Mouse (Mus musculus): ENCODE results near the gene Comp.

The Comp gene

DNA sequence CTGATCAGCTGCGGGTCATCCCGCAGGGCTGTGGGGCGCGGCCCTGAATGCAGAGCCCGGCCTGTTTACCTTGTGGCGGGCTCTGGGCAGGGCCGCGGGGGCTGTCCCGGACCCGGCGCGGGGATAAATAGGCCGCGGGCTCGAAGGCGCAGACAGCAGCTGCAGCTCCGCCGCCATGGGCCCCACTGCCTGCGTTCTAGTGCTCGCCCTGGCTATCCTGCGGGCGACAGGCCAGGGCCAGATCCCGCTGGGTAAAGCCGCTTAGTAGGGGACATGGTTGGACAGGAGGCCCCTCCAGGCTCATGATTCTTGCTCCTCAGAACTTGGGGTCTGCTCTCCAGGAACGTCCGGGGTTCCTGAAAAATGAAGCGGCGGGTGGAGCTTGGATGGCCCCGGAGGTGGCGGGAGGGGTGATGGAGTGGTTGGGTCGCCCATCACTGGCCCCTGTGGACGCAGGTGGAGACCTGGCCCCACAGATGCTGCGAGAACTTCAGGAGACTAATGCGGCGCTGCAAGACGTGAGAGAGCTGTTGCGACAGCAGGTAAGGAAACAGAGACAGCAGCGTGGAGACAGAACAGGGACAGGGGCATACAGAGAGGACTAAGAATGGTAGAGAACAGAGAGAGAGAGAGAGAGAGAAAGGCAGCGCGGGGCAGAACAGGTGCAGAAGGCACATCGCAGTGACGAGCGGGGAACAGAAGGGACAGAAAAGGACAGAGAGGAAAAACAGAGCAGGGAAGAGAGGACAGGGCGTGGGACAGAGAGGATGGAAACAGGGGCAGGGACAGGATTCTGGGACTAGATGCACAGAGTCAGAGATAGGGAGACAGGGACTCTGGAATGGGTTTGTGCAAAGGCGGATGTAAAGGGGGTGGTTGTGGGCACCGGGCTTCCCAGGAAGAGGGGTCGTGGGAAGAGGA is at the start of gene Comp:
Gene Comp (plus strand): TSS at position 162 of the 921 bp plus-strand sequence.
- DNase-seq (ENCODE audit: low spot score): no peak

DNA sequence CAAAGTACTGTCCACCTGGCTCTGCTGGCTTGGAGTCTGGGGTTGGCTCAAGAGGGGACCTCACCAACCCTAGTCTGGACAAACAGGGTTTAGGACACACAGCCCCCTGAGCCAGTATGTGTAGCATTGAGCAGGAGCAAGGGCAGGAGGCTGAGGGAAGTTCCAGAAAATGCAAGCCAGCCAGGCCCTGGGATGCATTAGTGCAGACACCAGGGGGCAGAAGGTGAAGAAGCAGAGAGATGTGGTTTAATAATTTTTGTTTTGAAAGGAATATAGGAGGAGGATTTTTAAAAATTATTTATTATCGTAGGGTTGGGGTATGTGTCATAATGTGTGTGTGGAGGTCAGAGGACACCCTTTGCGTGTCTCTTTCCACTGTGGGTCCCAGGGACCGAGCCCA is 49.6 kb upstream of the Comp start:
- DNase-seq (ENCODE audit: low spot score): no peak

- DNase-seq (ENCODE audit: low spot score): no peak
Measured at GRCm38 (mm10) chr8:70327512-70327911, 45.8 kb upstream of the Comp start.

DNA sequence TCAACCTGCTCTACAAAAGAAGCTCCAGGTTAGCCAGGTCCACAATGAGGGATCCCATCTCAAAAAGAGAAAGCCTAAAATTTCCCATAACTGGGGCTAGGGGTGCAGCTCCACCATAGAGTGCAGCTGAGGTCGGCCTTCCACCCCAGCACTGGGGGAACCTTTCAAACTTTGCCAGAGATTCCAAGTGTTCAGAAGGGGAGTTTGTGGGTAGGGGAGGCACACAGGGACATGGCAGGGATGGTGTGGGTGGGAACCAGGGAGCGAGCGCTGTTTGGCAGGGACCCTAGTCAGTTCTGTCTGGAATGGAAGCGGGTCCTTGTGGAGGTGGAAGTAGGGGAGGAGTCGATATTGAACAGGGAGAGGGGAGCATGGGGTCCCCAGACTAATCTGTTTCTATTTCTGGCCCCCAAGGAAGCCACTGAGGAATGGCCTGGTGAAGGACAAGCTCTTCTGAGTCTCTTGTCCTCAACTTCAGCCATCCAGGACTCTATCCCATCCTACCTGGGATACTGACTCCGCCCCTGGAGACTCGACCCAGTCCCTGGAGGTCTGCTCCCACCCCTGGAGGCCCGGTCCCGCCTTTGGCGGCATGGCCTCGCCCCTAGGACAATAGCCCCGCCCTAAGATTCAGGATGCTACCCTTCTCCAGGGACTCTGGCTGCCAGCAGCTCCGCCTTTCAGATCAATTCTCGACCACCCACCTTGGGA is 44.1 kb upstream of the Comp start, which contains the start of gene Gdf1:
Gene Gdf1 (plus strand): TSS at position 694 of the 711 bp plus-strand sequence.
- no peak for DNase-seq (ENCODE audit: low spot score)

DNA sequence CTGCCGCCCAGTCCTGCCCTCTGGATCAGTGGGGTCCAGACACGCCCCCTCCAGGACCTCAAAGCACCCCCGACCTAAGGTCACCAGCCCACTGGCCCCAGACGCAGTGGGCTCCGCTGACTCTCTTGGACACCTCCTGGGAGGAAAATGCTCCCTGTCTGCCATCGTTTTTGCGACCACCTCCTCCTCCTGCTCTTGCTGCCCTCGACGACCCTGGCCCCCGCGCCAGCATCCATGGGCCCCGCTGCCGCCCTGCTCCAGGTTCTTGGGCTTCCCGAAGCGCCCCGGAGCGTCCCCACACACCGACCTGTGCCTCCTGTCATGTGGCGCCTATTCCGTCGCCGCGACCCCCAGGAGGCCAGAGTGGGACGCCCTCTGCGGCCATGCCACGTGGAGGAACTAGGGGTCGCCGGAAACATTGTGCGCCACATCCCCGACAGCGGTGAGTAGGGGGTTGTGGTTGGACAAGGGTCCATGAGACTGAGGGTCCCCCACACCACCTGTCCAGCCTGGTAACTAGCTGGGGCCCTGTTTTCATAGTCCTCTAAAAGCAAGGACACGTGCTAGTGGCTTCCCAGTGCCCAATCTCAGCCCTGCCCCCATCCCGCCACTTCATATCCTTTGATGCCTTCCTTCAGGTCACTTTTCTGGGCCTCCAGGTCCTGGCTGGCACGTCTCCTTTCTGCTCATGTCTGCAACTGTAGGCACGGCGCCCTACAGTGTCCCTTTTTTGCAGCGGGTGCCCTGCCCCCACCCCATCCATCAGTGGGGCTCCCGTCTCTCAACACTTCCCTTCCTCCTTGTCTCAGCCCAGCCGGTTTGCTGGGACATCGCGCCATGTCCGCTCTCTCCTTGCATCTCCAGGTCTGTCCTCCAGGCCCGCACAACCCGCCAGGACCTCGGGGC is 43.3 kb upstream of the Comp start:
- no peak for DNase-seq (ENCODE audit: low spot score)

DNA sequence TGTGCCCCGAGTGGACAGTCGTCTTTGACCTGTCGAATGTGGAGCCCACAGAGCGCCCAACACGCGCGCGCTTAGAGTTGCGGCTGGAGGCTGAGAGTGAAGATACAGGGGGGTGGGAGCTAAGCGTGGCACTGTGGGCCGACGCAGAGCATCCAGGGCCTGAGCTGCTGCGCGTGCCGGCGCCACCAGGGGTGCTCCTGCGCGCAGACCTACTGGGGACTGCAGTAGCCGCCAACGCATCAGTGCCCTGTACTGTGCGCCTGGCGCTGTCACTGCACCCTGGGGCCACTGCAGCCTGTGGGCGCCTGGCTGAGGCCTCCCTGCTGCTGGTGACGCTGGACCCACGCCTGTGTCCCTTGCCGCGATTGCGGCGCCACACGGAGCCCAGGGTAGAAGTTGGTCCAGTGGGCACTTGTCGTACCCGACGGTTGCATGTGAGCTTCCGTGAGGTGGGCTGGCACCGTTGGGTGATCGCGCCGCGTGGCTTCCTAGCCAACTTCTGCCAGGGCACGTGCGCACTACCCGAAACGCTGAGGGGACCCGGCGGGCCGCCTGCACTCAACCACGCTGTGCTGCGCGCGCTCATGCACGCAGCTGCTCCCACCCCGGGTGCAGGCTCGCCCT is 42.5 kb upstream of the Comp start:
- DNase-seq (ENCODE audit: low spot score): no peak

- DNase-seq (ENCODE audit: low spot score): no peak
Measured at GRCm38 (mm10) chr8:70331526-70331925, 41.8 kb upstream of the Comp start.

GRCm38 (mm10) chr8:70332070-70332877 is 41.1 kb upstream of the Comp start:
- no peak for DNase-seq (ENCODE audit: low spot score)

GRCm38 (mm10) chr8:70332878-70333202 is 40.5 kb upstream of the Comp start:
- no peak for DNase-seq (ENCODE audit: low spot score)

GRCm38 (mm10) chr8:70338931-70339330 is 34.4 kb upstream of the Comp start:
- DNase-seq (ENCODE audit: low spot score): no peak

DNA sequence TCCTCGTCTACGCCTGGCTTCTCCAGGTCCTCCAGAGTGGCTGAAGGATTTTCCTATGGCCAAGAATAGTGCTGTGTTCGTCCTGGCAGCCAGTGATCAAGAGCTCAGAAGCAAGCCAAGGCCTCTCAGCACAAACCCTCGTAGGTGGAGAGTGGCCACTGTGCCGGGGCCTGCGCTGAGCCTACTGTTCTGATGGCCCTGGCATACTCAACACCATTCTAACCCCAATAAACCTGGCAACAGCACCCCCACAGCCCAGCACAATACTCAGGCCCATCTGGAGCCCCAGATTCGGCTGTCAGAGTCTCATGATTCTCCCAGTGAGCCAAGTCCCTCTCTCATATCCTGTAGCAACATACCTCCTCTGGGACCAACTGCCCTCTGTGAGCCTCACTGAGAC is 32.7 kb upstream of the Comp start:
- no peak for DNase-seq (ENCODE audit: low spot score)

DNA sequence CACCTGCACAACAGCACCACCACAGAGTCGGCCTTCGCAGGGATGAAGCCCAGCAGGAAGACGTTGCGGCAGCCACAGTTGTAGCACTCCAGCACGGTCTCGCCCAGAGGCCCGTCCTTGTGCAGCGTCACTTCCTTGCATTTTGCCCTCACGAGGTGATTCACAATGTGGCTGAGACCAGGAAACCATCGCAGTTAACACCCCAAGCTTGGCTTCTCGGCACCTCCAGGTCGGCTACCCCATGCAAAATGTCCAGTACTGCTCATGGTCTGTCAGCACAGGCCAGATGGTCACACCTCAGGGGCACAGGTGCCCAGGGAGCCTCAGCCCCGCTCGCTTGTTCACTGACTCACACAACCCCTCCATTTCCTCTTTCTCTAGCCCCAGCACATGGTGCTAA is 31.4 kb upstream of the Comp start:
- DNase-seq (ENCODE audit: low spot score): no peak

- DNase-seq (ENCODE audit: low spot score): no peak
Measured at GRCm38 (mm10) chr8:70343076-70343475, 30.3 kb upstream of the Comp start.

GRCm38 (mm10) chr8:70343696-70344095 is 29.7 kb upstream of the Comp start:
- DNase-seq (ENCODE audit: low spot score): no peak

DNA sequence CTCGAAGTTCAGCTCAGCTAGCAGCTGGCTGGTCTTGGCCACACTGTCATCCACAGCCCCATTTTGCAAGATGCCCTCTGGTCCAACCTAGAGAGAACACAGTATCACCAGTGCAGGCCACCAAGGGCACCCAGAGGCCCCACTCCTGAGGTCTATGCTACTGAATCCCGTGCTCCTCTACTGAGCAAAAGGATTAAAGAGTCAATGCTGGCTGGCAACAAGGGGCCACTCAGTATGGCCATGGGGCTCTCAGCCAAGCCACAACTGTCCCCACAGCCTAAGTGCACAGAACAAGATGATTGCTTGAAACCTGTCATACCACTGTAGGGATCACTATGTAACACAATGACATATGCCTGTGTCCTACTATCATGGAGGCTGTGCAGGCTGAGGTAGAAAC is 29.1 kb upstream of the Comp start:
- DNase-seq (ENCODE audit: low spot score): no peak

GRCm38 (mm10) chr8:70347443-70347842 is 25.9 kb upstream of the Comp start:
- no peak for DNase-seq (ENCODE audit: low spot score)

DNA sequence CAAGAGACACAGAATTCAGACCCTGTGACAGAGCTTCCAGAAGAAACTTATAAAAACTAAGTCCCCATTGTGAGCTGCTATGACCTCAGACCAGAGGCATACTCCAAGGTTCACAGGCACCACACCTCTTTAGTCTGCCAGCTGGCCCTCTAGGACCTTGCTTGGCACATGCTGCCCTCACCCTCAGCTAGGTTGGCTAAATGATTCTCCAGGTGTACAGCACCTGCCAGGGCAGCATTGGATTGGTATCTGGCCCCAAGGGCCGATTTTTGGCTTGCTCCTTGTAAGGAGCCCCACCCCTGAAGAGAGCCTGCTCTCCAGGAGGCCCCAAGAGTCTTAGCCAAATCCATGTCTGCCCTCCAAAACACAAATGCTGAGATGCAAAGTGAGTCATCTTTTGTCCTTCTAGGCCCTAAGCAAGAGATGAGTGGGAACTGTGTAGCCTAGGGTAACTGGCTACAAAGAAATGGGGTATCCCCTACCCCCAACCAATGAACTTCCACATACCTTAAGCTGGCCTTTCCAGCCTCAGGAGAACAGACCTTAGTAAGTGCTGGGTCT is 25.4 kb upstream of the Comp start:
- DNase-seq (ENCODE audit: low spot score): no peak

- DNase-seq (ENCODE audit: low spot score): no peak
Measured at GRCm38 (mm10) chr8:70351035-70351999, 22.0 kb upstream of the Comp start.

- DNase-seq (ENCODE audit: low spot score): no peak
Measured at GRCm38 (mm10) chr8:70352000-70352384, 21.4 kb upstream of the Comp start.

Measured in ovary, adult 18-20 months (tissue).